Mouse (Mus musculus) hindbrain, embryonic 11.5 days (tissue): ENCODE data around the gene Scaf8. TPM values are rescaled to one million over a fixed set of nuclear protein-coding genes. Genes with fewer than 3 reads are reported as not detected.
A peak's percentile ranks its signal among the peaks of the same experiment; 100 is the strongest.

ENCODE experiments used
- ATAC-seq: fragments of 200-750 bp; cut with Nextera tagmentation; 2 replicates; pipeline ENCODE4 v1.8.0; 2017; ENCODE audit warnings: mild to moderate bottlenecking, moderate TSS enrichment, moderate library complexity; ENCODE audit not compliant: low FRiP score
- DNase-seq: peaks from one replicate; pipeline ENCODE4 v3.0.0-alpha.2; 2015; ENCODE audit warnings: low spot score
- H3K27ac ChIP-seq: fragments of 300-500 bp; sonication (generic); 2 replicates; pipeline ENCODE4 v1.5.1; 2014; ENCODE audit warnings: mild to moderate bottlenecking, low read depth, low read length
- H3K27me3 ChIP-seq: fragments of 300-500 bp; sonication (generic); 2 replicates; pipeline ENCODE4 v1.6.1; 2014; ENCODE audit warnings: mild to moderate bottlenecking, low read length, moderate library complexity, mixed read lengths; ENCODE audit not compliant: control insufficient read depth, insufficient read depth
- H3K36me3 ChIP-seq: fragments of 300-500 bp; sonication (generic); 2 replicates; pipeline ENCODE4 v1.6.1; 2014; ENCODE audit warnings: mild to moderate bottlenecking, low read length, moderate library complexity, mixed read lengths; ENCODE audit not compliant: control insufficient read depth, insufficient read depth
- H3K4me1 ChIP-seq: fragments of 300-500 bp; sonication (generic); replicated peaks from 2 replicates; pipeline ENCODE4 v1.6.1; 2014; ENCODE audit warnings: low read length, mixed read lengths; ENCODE audit not compliant: control insufficient read depth, insufficient read depth
- H3K4me2 ChIP-seq: fragments of 300-500 bp; sonication (generic); replicated peaks from 2 replicates; pipeline ENCODE4 v1.6.1; 2014; ENCODE audit warnings: mild to moderate bottlenecking, low read depth, low read length
- H3K4me3 ChIP-seq: fragments of 300-500 bp; sonication (generic); 2 replicates; pipeline ENCODE4 v1.5.1; 2014; ENCODE audit warnings: low read depth, low read length
- H3K9ac ChIP-seq: fragments of 300-500 bp; sonication (generic); 2 replicates; pipeline ENCODE4 v1.6.1; 2014; ENCODE audit warnings: low read depth, low read length
- H3K9me3 ChIP-seq: fragments of 300-500 bp; sonication (generic); 2 replicates; pipeline ENCODE4 v1.6.1; 2016; ENCODE audit warnings: low read length; ENCODE audit not compliant: control insufficient read depth
- WGBS: fragments of 180-500 bp; shearing (Covaris S2); extraction: QIAGEN DNeasy Blood & Tissue Kit; methylation state at CpG from one replicate; pipeline ENCODE4 v1.1.7; 2014; 5-methylcytosine and 5-hydroxymethylcytosine counted together
- polyA plus RNA-seq: library from polyadenylated mRNA; unstranded; fragments of >200 nt; fragmentation: Nextera tagmentation; extraction: Ambion mirVana; gene quantifications from 2 replicates; pipeline ENCODE4 v1.2.1, GENCODE M21; 2014

The Scaf8 gene
- polyA plus RNA-seq, 1 experiment from 2014 or later: 24.3 TPM

- Histone ChIP-seq H3K9ac (no peak overlapping the region), H3K4me1 (no peaks in the 10 kb centered on the region), H3K36me3 (0 out of 2 replicates have a peak, but pooled peaks cover 3% of the 10 kb centered on the region), H3K4me2 (no peak overlapping the region), H3K27ac (no peak overlapping the region), H3K4me3 (no peak overlapping the region), H3K27me3 (no peaks in the 10 kb centered on the region), H3K9me3 (no peaks in the 10 kb centered on the region)
- WGBS: 68% methylated on average over 5 of the region's 5 CpGs
- DNase-seq (no peak), ATAC-seq (no peak)
These were observed 104.1 kb downstream of the Scaf8 start for GRCm38 (mm10) chr17:3218916-3219315.

DNA sequence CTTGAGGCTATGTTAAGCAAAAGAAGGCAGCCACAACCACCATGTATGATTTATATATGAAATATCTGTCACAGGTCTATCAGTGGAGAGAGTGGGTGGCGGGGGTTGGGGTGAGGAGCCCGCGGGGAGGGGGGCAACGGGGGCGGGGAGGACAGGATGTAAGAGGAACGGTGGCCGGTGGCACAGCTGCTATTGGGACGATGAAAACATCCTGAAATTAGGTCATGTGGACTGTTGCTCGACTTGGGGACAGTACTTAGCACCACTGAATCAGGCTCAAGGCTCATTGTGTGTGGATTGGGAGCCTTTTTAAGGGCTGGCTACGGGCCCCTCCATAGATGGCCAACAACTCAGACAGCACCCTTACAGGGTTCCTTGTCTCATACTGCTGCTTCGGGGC lies 105.4 kb downstream of the Scaf8 start:
- Histone ChIP-seq H3K27me3 (no peaks in the 10 kb centered on the region), H3K4me3 (no peak overlapping the region), H3K4me1 (no peaks in the 10 kb centered on the region), H3K36me3 (0 out of 2 replicates have a peak, but pooled peaks cover 2% of the 10 kb centered on the region), H3K9ac (no peak overlapping the region), H3K4me2 (no peak overlapping the region), H3K27ac (no peak overlapping the region), H3K9me3 (no peaks in the 10 kb centered on the region)
- DNase-seq (no peak), ATAC-seq (no peak)
- 83% methylated on average over 11 of the region's 11 CpGs for WGBS

GRCm38 (mm10) chr17:3223071-3223470 lies 108.3 kb downstream of the Scaf8 start:
- H3K4me2 ChIP-seq: no peak overlapping the region
- H3K9ac ChIP-seq: no peak overlapping the region
- no peaks in the 10 kb centered on the region for H3K36me3 ChIP-seq
- ATAC-seq (no peak), DNase-seq (no peak)
- no peaks in the 10 kb centered on the region for H3K4me1 ChIP-seq
- H3K9me3 ChIP-seq: no peaks in the 10 kb centered on the region
- 80% methylated on average over 2 of the region's 2 CpGs for WGBS
- H3K4me3 ChIP-seq: no peak overlapping the region
- H3K27me3 ChIP-seq: no peaks in the 10 kb centered on the region
- H3K27ac ChIP-seq: no peak overlapping the region

GRCm38 (mm10) chr17:3223721-3224120 lies 108.9 kb downstream of the Scaf8 start:
- H3K27me3 ChIP-seq: no peaks in the 10 kb centered on the region
- 91% methylated on average over 3 of the region's 3 CpGs for WGBS
- no peak overlapping the region for H3K4me2 ChIP-seq
- DNase-seq (no peak), ATAC-seq (no peak)
- no peaks in the 10 kb centered on the region for H3K9me3 ChIP-seq
- no peak overlapping the region for H3K4me3 ChIP-seq
- no peak overlapping the region for H3K27ac ChIP-seq
- no peak overlapping the region for H3K9ac ChIP-seq
- no peaks in the 10 kb centered on the region for H3K36me3 ChIP-seq
- no peaks in the 10 kb centered on the region for H3K4me1 ChIP-seq

GRCm38 (mm10) chr17:3224383-3225106 lies 109.8 kb downstream of the Scaf8 start:
- Histone ChIP-seq H3K9ac (no peak overlapping the region), H3K27ac (no peak overlapping the region), H3K9me3 (no peaks in the 10 kb centered on the region), H3K4me1 (no peaks in the 10 kb centered on the region), H3K36me3 (no peaks in the 10 kb centered on the region), H3K4me3 (no peak overlapping the region), H3K4me2 (no peak overlapping the region), H3K27me3 (no peaks in the 10 kb centered on the region)
- 68% methylated on average over 4 of the region's 4 CpGs for WGBS
- DNase-seq (peak; percentile 89), ATAC-seq (peak; percentile 57; the same call in 1 of the 2 replicates)

- H3K4me1 ChIP-seq: no peaks in the 10 kb centered on the region
- H3K4me2 ChIP-seq: no peak overlapping the region
- DNase-seq (peak; percentile 77), ATAC-seq (peak; percentile 68)
- no peaks in the 10 kb centered on the region for H3K27me3 ChIP-seq
- H3K27ac ChIP-seq: no peak overlapping the region
- H3K36me3 ChIP-seq: no peaks in the 10 kb centered on the region
- 80% methylated on average over 17 of the region's 17 CpGs for WGBS
- no peaks in the 10 kb centered on the region for H3K9me3 ChIP-seq
- H3K9ac ChIP-seq: no peak overlapping the region
- no peak overlapping the region for H3K4me3 ChIP-seq
These were observed 115.6 kb downstream of the Scaf8 start for GRCm38 (mm10) chr17:3230231-3231000.

GRCm38 (mm10) chr17:3232626-3233025 lies 117.9 kb downstream of the Scaf8 start:
- H3K4me3 ChIP-seq: no peak overlapping the region
- 96% methylated on average over 5 of the region's 5 CpGs for WGBS
- H3K27ac ChIP-seq: no peak overlapping the region
- no peaks in the 10 kb centered on the region for H3K27me3 ChIP-seq
- ATAC-seq (no peak), DNase-seq (no peak)
- H3K9me3 ChIP-seq: no peaks in the 10 kb centered on the region
- no peaks in the 10 kb centered on the region for H3K4me1 ChIP-seq
- no peak overlapping the region for H3K9ac ChIP-seq
- no peaks in the 10 kb centered on the region for H3K36me3 ChIP-seq
- no peak overlapping the region for H3K4me2 ChIP-seq

- H3K27me3 ChIP-seq: no peaks in the 10 kb centered on the region
- 98% methylated on average over 3 of the region's 3 CpGs for WGBS
- H3K36me3 ChIP-seq: no peaks in the 10 kb centered on the region
- H3K4me3 ChIP-seq: no peak overlapping the region
- DNase-seq (no peak), ATAC-seq (no peak)
- no peaks in the 10 kb centered on the region for H3K9me3 ChIP-seq
- no peak overlapping the region for H3K9ac ChIP-seq
- no peak overlapping the region for H3K27ac ChIP-seq
- H3K4me1 ChIP-seq: peaks cover 7% of the 10 kb centered on the region; the same call in 1 of the 2 replicates
- no peak overlapping the region for H3K4me2 ChIP-seq
These were observed 128.9 kb downstream of the Scaf8 start for GRCm38 (mm10) chr17:3243672-3244071.
